Mouse (Mus musculus): ENCODE results near the gene Gm5269. TPM values are rescaled to one million over a fixed set of nuclear protein-coding genes. Genes with fewer than 3 reads are reported as not detected.

The Gm5269 gene
- polyA plus RNA-seq, 1 experiment from 2014 or later = not detected

- H3K4me2 ChIP-seq (replicated peaks) = no peak overlapping the region
- no peak overlapping the region for H3K9ac ChIP-seq
- no peak for ATAC-seq (ENCODE audit: insufficient number of reproducible peaks, low FRiP score, low TSS enrichment, low read depth)
- no peaks in the 10 kb centered on the region for H3K9me3 ChIP-seq (replicated peaks)
- H3K4me3 ChIP-seq (replicated peaks) = no peak overlapping the region
- H3K36me3 ChIP-seq = no peaks in the 10 kb centered on the region
- H3K27ac ChIP-seq (replicated peaks) = no peak overlapping the region
- H3K4me1 ChIP-seq = peaks cover 26% of the 10 kb centered on the region
- H3K27me3 ChIP-seq = no peaks in the 10 kb centered on the region
Measured at GRCm38 (mm10) chr1:45861162-45861561, 28.9 kb downstream of the Gm5269 start.

- Histone ChIP-seq H3K36me3 (no peaks in the 10 kb centered on the region), H3K9ac (no peak overlapping the region), H3K27ac (replicated peaks) (0 out of 2 replicates have a peak overlapping the region, but pooled peaks have one; percentile 19), H3K4me3 (replicated peaks) (no peak overlapping the region), H3K4me2 (replicated peaks) (no peak overlapping the region), H3K27me3 (no peaks in the 10 kb centered on the region), H3K4me1 (peaks cover 20% of the 10 kb centered on the region), H3K9me3 (replicated peaks) (no peaks in the 10 kb centered on the region)
- 13% methylated on average over 5 of the region's 5 CpGs for WGBS
- ATAC-seq (ENCODE audit: insufficient number of reproducible peaks, low FRiP score, low TSS enrichment, low read depth) = no peak
Measured at GRCm38 (mm10) chr1:45860349-45860748, 29.7 kb downstream of the Gm5269 start.

GRCm38 (mm10) chr1:45858038-45858437 is 32.0 kb downstream of the Gm5269 start:
- Histone ChIP-seq H3K27ac (replicated peaks) (no peak overlapping the region), H3K4me2 (replicated peaks) (no peak overlapping the region), H3K27me3 (no peaks in the 10 kb centered on the region), H3K9ac (no peak overlapping the region), H3K9me3 (replicated peaks) (no peaks in the 10 kb centered on the region), H3K4me1 (peaks cover 11% of the 10 kb centered on the region; the same call in 1 of the 2 replicates), H3K4me3 (replicated peaks) (no peak overlapping the region), H3K36me3 (no peaks in the 10 kb centered on the region)
- ATAC-seq (ENCODE audit: insufficient number of reproducible peaks, low FRiP score, low TSS enrichment, low read depth) = no peak
- 48% methylated on average over 1 of the region's 1 CpGs for WGBS

GRCm38 (mm10) chr1:45845466-45845865 is 44.6 kb downstream of the Gm5269 start:
- no peaks in the 10 kb centered on the region for H3K9me3 ChIP-seq (replicated peaks)
- H3K4me2 ChIP-seq (replicated peaks) = no peak overlapping the region
- no peak overlapping the region for H3K27ac ChIP-seq (replicated peaks)
- no peaks in the 10 kb centered on the region for H3K4me1 ChIP-seq
- WGBS = 91% methylated on average over 1 of the region's 1 CpGs
- no peaks in the 10 kb centered on the region for H3K27me3 ChIP-seq
- ATAC-seq (ENCODE audit: insufficient number of reproducible peaks, low FRiP score, low TSS enrichment, low read depth) = no peak
- no peak overlapping the region for H3K4me3 ChIP-seq (replicated peaks)
- no peaks in the 10 kb centered on the region for H3K36me3 ChIP-seq
- no peak overlapping the region for H3K9ac ChIP-seq

Other genes starting within 250 kb of the Gm5269 start
- gene Wdr75, start 95.1 kb downstream of the Gm5269 start, polyA plus RNA-seq (2015; fragmentation: Nextera tagmentation; extraction: Ambion mirVana) = 60.4 and 64.0 TPM in 2 replicates
- 30.7 and 32.0 TPM in 2 replicates for gene Slc40a1, start 36.2 kb upstream of the Gm5269 start, polyA plus RNA-seq (2015; fragmentation: Nextera tagmentation; extraction: Ambion mirVana)
- gene Dnah7b, start 176.0 kb upstream of the Gm5269 start, polyA plus RNA-seq (2015; fragmentation: Nextera tagmentation; extraction: Ambion mirVana) = 1.6 and 1.8 TPM in 2 replicates

Measured in embryonic facial prominence, embryonic 15.5 days (tissue).